Mouse (Mus musculus) left cerebral cortex, adult 11 months (tissue): ENCODE data around the gene Kansl2.

Experiments used
- DNase-seq: peaks from one replicate; pipeline ENCODE4 v3.0.0; 2022; ENCODE audit warnings: low spot score

Gene Kansl2

DNA sequence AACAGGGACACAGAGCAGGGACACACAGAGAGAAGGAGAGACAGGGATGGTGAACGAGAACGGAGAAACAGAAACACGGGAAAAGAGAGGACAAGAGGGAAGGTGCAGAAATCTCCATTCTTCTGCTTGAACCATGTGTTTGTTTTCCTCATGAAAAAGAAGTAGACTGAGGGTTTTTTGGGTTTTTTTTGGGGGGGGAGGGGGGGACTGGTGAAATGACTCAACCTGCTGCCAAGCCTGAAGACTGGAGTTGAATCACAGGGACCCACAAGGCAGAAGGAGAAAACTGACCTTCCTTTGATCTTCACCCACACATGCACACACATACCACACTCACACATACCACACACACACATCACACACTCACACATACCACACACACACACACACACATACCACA is 30.7 kb downstream of the Kansl2 start:
- no peak for DNase-seq

DNA sequence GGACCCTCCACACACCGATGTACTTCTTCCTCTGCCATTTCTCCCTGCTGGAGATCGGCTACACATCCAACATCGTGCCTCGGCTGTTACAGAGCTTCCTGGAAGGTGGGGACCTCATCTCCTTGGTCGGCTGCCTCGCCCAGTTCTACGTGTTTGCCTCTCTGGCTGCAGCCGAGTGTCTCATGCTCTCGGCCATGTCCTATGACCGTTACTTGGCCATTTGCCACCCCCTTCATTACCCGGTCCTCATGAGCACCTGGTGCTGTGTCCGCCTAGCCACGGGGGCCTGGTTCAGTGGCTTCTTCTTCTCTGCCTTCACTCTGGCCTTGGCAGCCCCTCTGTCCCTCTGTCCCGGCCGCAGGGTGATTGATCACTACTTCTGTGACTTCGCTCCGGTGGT is 36.4 kb downstream of the Kansl2 start:
- no peak for DNase-seq

GRCm38 (mm10) chr15:98492102-98492501 is 42.0 kb downstream of the Kansl2 start, which contains the start of gene Olfr279:
Olfr279 (plus strand) TSS chr15:98492402.
- DNase-seq: no peak

- DNase-seq: no peak
These were observed 42.7 kb downstream of the Kansl2 start for GRCm38 (mm10) chr15:98491332-98491731.

- no peak for DNase-seq
These were observed 47.5 kb downstream of the Kansl2 start for GRCm38 (mm10) chr15:98486433-98487021.

- DNase-seq: no peak
These were observed 49.9 kb downstream of the Kansl2 start for GRCm38 (mm10) chr15:98483907-98484886.

- DNase-seq: no peak
These were observed 51.4 kb downstream of the Kansl2 start, which contains the start of gene Lalba for GRCm38 (mm10) chr15:98482701-98483100. Lalba (minus strand) TSS chr15:98482721.

- no peak for DNase-seq
These were observed 54.4 kb downstream of the Kansl2 start for GRCm38 (mm10) chr15:98479568-98480102.

GRCm38 (mm10) chr15:98476281-98476680 is 57.8 kb downstream of the Kansl2 start:
- DNase-seq: no peak

DNA sequence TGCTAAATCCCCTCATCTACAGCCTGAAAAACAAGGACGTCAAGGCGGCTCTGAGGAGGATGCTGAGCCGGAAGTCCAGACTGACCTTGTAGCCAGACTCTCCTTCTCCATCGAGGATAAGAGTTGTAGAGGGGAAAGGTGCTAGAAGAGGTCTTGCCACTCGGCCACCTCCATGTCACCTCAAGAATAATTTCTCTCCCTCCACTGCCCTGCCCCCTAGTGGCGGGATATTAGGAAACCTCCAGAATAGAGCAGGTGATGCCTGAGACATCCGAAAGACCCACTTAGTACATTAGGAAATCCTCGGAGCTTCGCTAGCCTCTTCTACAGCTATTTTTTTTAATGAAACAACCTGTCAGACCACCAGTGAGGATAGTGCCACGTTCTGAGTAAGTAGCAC is 58.7 kb downstream of the Kansl2 start:
- no peak for DNase-seq

- no peak for DNase-seq
These were observed 59.1 kb downstream of the Kansl2 start for GRCm38 (mm10) chr15:98474958-98475357.

DNA sequence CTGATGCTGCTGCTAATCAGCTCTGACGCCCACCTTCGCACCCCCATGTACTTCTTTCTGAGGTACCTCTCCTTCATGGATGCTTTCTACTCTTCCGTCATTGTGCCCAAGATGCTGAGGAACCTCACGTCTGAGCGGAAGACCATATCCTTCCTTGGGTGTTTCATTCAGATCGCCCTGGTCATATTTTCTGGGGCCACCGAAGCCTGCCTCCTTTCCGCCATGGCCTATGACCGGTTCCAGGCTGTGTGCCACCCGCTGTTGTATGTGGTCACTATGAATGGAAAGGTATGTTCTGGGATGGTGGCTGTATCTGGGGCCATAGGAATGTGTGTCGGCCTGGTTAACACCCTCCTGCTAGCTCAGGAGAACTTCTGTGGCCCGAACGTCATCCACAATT is 62.5 kb downstream of the Kansl2 start:
- DNase-seq: no peak

DNA sequence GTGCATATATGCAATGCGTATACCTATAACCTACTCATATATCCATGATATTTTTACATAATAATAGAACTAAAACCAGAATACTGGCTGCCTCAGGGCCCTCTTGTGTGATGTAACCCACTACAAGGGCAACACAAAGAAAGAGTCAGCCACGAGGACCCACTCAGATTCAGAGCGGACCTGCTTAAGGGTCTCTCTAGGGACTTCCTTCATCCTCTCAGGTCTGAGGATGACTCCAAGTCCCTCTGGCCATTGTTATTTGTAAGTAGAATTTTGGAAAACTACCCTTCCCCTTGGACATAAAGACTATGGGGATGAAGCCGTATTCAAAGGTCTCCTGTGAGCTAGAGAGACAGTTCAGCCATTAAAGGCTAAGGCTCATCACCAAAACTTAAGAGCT is 64.5 kb downstream of the Kansl2 start, which contains the start of gene OR5BS1P:
Gene OR5BS1P, plus strand, starts transcription at position 301 of the 400 bp plus-strand sequence.
- no peak for DNase-seq
